Mouse (Mus musculus) adrenal gland (tissue): ENCODE measurements around the gene Olfr657.

ENCODE experiments used
- intact Hi-C: fragments of 180-260 bp; cut with DNase I; formaldehyde crosslinking; loops from one replicate; pipeline ENCODE4 v1.15.1; 2025
- long read RNA-seq, 2 experiments: library from polyadenylated mRNA; unstranded; transcript quantifications; one replicate each; pipeline ENCODE4 v2.0.0; 2020; ENCODE audit warnings: borderline replicate concordance in 1 of 2; ENCODE audit not compliant: insufficient replicate concordance in 1 of 2

The Olfr657 gene
- long read RNA-seq, experiment 1: 0 reads
- long read RNA-seq, experiment 2: 0 reads

GRCm38 (mm10) chr7:104624494-104624893 lies at the start of gene Olfr657:
Gene Olfr657 (plus strand): TSS chr7:104624794.
- intact Hi-C loops: no loop called here

GRCm38 (mm10) chr7:104577014-104577413 lies 47.6 kb upstream of the Olfr657 start, which contains the start of gene Olfr653:
Gene Olfr653 (plus strand): TSS chr7:104577314.
- intact Hi-C loops: no loop called here

GRCm38 (mm10) chr7:104580846-104581245 lies 43.7 kb upstream of the Olfr657 start:
- intact Hi-C loops: no loop called here

- intact Hi-C loops: no loop called here
These were observed 43.2 kb upstream of the Olfr657 start for GRCm38 (mm10) chr7:104581429-104581828.

- intact Hi-C loops: no loop called here
These were observed 37.9 kb upstream of the Olfr657 start, which contains the start of gene Olfr654 for GRCm38 (mm10) chr7:104586725-104587124. Gene Olfr654 (plus strand): TSS chr7:104587025.

- intact Hi-C loops: no loop called here
These were observed 36.3 kb upstream of the Olfr657 start for GRCm38 (mm10) chr7:104588274-104588673.

- intact Hi-C loops: no loop called here
These were observed 22.9 kb upstream of the Olfr657 start, which contains the start of gene Olfr655 for GRCm38 (mm10) chr7:104601679-104602078. Gene Olfr655 (minus strand): TSS chr7:104601779.

- intact Hi-C loops: no loop called here
These were observed 21.4 kb upstream of the Olfr657 start for GRCm38 (mm10) chr7:104603173-104603572.

GRCm38 (mm10) chr7:104604727-104605126 lies 19.9 kb upstream of the Olfr657 start:
- intact Hi-C loops: no loop called here

GRCm38 (mm10) chr7:104613655-104614054 lies 10.9 kb upstream of the Olfr657 start, which contains the start of gene Olfr656:
Gene Olfr656 (plus strand): TSS chr7:104613955.
- intact Hi-C loops: no loop called here

GRCm38 (mm10) chr7:104646841-104647482 lies 22.4 kb downstream of the Olfr657 start, which contains the start of gene Olfr658:
Gene Olfr658 (minus strand): TSS chr7:104647305.
- intact Hi-C loops: no loop called here

GRCm38 (mm10) chr7:104666453-104666852 lies 41.9 kb downstream of the Olfr657 start, which contains the start of gene Olfr659:
Gene Olfr659 (plus strand): TSS chr7:104666753.
- intact Hi-C loops: no loop called here

GRCm38 (mm10) chr7:104686201-104686600 lies 61.6 kb downstream of the Olfr657 start, which contains the start of gene Olfr661:
Gene Olfr661 (plus strand): TSS chr7:104686501.
- intact Hi-C loops: no loop called here
